Mouse (Mus musculus) CH12.LX (cell line): ENCODE results near the gene Adam15. TPM values are rescaled to one million over a fixed set of nuclear protein-coding genes. Genes with fewer than 3 reads are reported as not detected.

Experiments used
- DNase-seq: peaks from one replicate; pipeline ENCODE4 v3.0.0-alpha.2; 2013; ENCODE audit errors: extremely low read depth
- H3K27ac ChIP-seq: 2 replicates; pipeline ENCODE4 v1.5.1; 2012; ENCODE audit warnings: low read depth, mild to moderate bottlenecking, control low read depth, moderate library complexity; ENCODE audit not compliant: insufficient read depth
- H3K27me3 ChIP-seq: replicated peaks from 2 replicates; pipeline ENCODE3; 2012; ENCODE audit warnings: inconsistent platforms
- H3K36me3 ChIP-seq, 2 experiments: replicated peaks in 1 of 2; 2 replicates each; pipeline versions ENCODE3 to v1.6.1; 2012; ENCODE audit warnings: inconsistent platforms in 1 of 2, low read length in 1 of 2, mild to moderate bottlenecking in 1 of 2, mixed read lengths in 1 of 2, moderate library complexity in 1 of 2; ENCODE audit not compliant: control insufficient read depth in 1 of 2, insufficient read depth in 1 of 2
- H3K4me1 ChIP-seq, 2 experiments: 2 replicates each; pipeline ENCODE4 v1.6.1; 2012; ENCODE audit warnings: inconsistent platforms in 1 of 2, moderate library complexity in 1 of 2; ENCODE audit not compliant: insufficient read depth in 2 of 2, control insufficient read depth in 1 of 2
- H3K4me2 ChIP-seq: 2 replicates; pipeline ENCODE4 v1.6.1; 2012; ENCODE audit warnings: low read depth, mild to moderate bottlenecking, control low read depth; ENCODE audit not compliant: poor library complexity, insufficient read depth, severe bottlenecking
- H3K4me3 ChIP-seq, 3 experiments: fragments of 150-350 bp in 1 of 3; sonication (generic) in 1 of 3; replicated peaks in 1 of 3; 2 replicates each; pipeline versions ENCODE3 to v1.5.1; 2011 to 2012; ENCODE audit warnings: low read depth in 2 of 3, low read length in 2 of 3, mild to moderate bottlenecking in 2 of 3, moderate library complexity in 2 of 3, control low read depth in 1 of 3, improper control_type of control experiment in 1 of 3, inconsistent platforms in 1 of 3, mixed read lengths in 1 of 3; ENCODE audit not compliant: poor library complexity in 1 of 3
- H3K79me2 ChIP-seq: replicated peaks from 2 replicates; pipeline ENCODE4 v1.6.1; 2012; ENCODE audit warnings: mild to moderate bottlenecking, moderate library complexity; ENCODE audit not compliant: control insufficient read depth, poor library complexity, insufficient read depth, severe bottlenecking; ENCODE audit errors: extremely low read depth
- H3K9ac ChIP-seq: 2 replicates; pipeline ENCODE4 v1.6.1; 2012; ENCODE audit warnings: low read depth, mild to moderate bottlenecking, control low read depth, moderate library complexity; ENCODE audit not compliant: insufficient read depth
- H3K9me3 ChIP-seq: replicated peaks from 2 replicates; pipeline ENCODE3; 2012; ENCODE audit warnings: low read length, inconsistent platforms, mixed read lengths
- BHLHE40 ChIP-seq: IDR thresholded peaks from 2 replicates; pipeline ENCODE4 v1.6.1; 2011; ENCODE audit warnings: mild to moderate bottlenecking, low read depth, low read length, improper control_type of control experiment
- E2F4 ChIP-seq: IDR thresholded peaks from 2 replicates; pipeline ENCODE4 v1.6.1; 2011; ENCODE audit warnings: low read depth, low read length, improper control_type of control experiment; ENCODE audit not compliant: insufficient replicate concordance
- HCFC1 ChIP-seq: IDR thresholded peaks from 2 replicates; pipeline ENCODE4 v1.6.1; 2012; ENCODE audit warnings: low read depth, mild to moderate bottlenecking, inconsistent platforms, low read length, improper control_type of control experiment
- JUN ChIP-seq: IDR thresholded peaks from 2 replicates; pipeline ENCODE4 v1.6.1; 2011; ENCODE audit warnings: low read depth, mild to moderate bottlenecking, low read length, improper control_type of control experiment, moderate library complexity; ENCODE audit not compliant: insufficient read depth
- MAZ ChIP-seq: IDR thresholded peaks from 2 replicates; pipeline ENCODE4 v1.6.1; 2012; ENCODE audit warnings: low read depth, mild to moderate bottlenecking, inconsistent platforms, low read length, improper control_type of control experiment, moderate library complexity
- MYC ChIP-seq: IDR thresholded peaks from 2 replicates; pipeline ENCODE4 v1.6.1; 2011; ENCODE audit warnings: low read depth, mild to moderate bottlenecking, improper control_type of control experiment, low read length
- POLR2A ChIP-seq: IDR thresholded peaks from 2 replicates; pipeline ENCODE4 v1.6.1; 2011; ENCODE audit warnings: low read depth, mild to moderate bottlenecking, improper control_type of control experiment, low read length
- RCOR1 ChIP-seq: conservative IDR thresholded peaks from 2 replicates; pipeline ENCODE4 v1.6.1; 2012; ENCODE audit warnings: low read depth, mild to moderate bottlenecking, inconsistent platforms, low read length, improper control_type of control experiment
- SMC3 ChIP-seq: IDR thresholded peaks from 2 replicates; pipeline ENCODE4 v1.6.1; 2011; ENCODE audit warnings: low read depth, low read length, improper control_type of control experiment
- TCF12 ChIP-seq: IDR thresholded peaks from 2 replicates; pipeline ENCODE4 v1.6.1; 2014; ENCODE audit warnings: low read depth, mild to moderate bottlenecking, inconsistent platforms, low read length, improper control_type of control experiment
- ZC3H11A ChIP-seq: IDR thresholded peaks from 2 replicates; pipeline ENCODE4 v1.6.1; 2012; ENCODE audit warnings: low read depth, mild to moderate bottlenecking, inconsistent platforms, low read length, improper control_type of control experiment
- dilution Hi-C: fragments of 300-500 bp; cut with MboI; formaldehyde crosslinking; loops from 2 replicates; pipeline ENCODE4 v1.14.3; 2020; ENCODE audit warnings: low sequenced_read_pairs; ENCODE audit not compliant: extremely low pct_unique_long_range_greater_than_20kb, extremely low pct_ligation_motif_present
- in situ Hi-C: fragments of 300-500 bp; cut with MboI; formaldehyde crosslinking; loops from 3 replicates; pipeline ENCODE4 v1.14.3; 2019; ENCODE audit warnings: low sequenced_read_pairs, low pct_ligation_motif_present, low pct_unique_long_range_greater_than_20kb, mixed read lengths
- polyA plus RNA-seq: library from polyadenylated mRNA; unstranded; fragments of >175 nt; gene quantifications from 2 replicates; pipeline ENCODE4 v1.2.1, GENCODE M21; 2012; ENCODE audit warnings: low read depth; ENCODE audit not compliant: insufficient read length
- total RNA-seq, 2 experiments: library from RNA; depleted of rRNA; stranded (reverse); fragments of 300-350 nt in 1 of 2; fragments of >200 nt in 1 of 2; gene quantifications; 2 replicates each; pipeline ENCODE4 v1.2.3; 2012 to 2014

Adam15 gene
- total and polyA plus RNA-seq, 3 experiments = 5.8 to 39.1 (median 26.5) TPM

- TF ChIP-seq ZC3H11A = no peak
- TF ChIP-seq, all 38 proteins: peak for 0
- no peak within 1 kb of the TSS for H3K4me3 ChIP-seq
- no peaks in the 10 kb centered on the region for H3K36me3 ChIP-seq
- peaks cover 15% of the 10 kb centered on the region for H3K27me3 ChIP-seq
- no peak within 1 kb of the TSS for H3K4me2 ChIP-seq
- H3K79me2 ChIP-seq = no peaks in the 10 kb centered on the region
- no peak for DNase-seq
- H3K27ac ChIP-seq = no peak within 1 kb of the TSS
- in situ Hi-C loops = no loop called here
- no peak within 1 kb of the TSS for H3K9ac ChIP-seq
- H3K4me1 ChIP-seq = no peaks in the 10 kb centered on the region
- no peaks in the 10 kb centered on the region for H3K9me3 ChIP-seq
- dilution Hi-C loops = no loop called here
These were observed 15.3 kb upstream of the Adam15 start, which contains the start of gene Dcst1 for GRCm38 (mm10) chr3:89365153-89365485. Dcst1 (minus strand) TSS chr3:89365253.

DNA sequence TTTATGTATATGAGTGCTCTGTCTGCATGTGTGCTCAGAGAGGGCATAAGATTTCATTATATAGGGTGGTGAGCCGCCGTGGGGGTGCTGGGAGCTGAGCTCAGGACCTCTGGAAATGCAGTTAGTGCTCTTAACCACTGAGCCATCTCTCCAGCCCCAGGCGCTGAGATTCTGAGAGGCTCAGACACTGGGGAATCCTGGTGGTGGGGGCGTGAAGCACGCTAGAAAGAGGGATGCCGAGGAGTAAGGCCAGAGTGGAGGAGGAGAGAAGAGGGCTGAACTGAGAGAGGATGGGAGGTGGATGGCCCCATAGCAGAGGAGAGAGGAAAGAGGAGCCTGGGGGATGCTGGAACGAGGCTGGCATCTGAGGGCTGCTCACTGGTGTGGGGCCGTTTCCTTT lies 14.8 kb upstream of the Adam15 start:
- dilution Hi-C loops = no loop called here
- in situ Hi-C loops = no loop called here
- DNase-seq = no peak

GRCm38 (mm10) chr3:89361675-89362074 lies 11.9 kb upstream of the Adam15 start, which contains the start of gene Dcst2:
Dcst2 (plus strand) TSS chr3:89361975.
- no peaks in the 10 kb centered on the region for H3K36me3 ChIP-seq
- no peaks in the 10 kb centered on the region for H3K9me3 ChIP-seq
- H3K4me1 ChIP-seq = no peaks in the 10 kb centered on the region
- no peak within 1 kb of the TSS for H3K4me3 ChIP-seq
- TF ChIP-seq POLR2A (no peak), RCOR1 (no peak), BHLHE40 (no peak), SMC3 (no peak), MYC (no peak), ZC3H11A (no peak), MAZ (no peak), E2F4 (no peak), HCFC1 (no peak), TCF12 (no peak)
- dilution Hi-C loops = no loop called here
- no peak within 1 kb of the TSS for H3K9ac ChIP-seq
- H3K4me2 ChIP-seq = no peak within 1 kb of the TSS
- DNase-seq = no peak
- H3K79me2 ChIP-seq = no peaks in the 10 kb centered on the region
- in situ Hi-C loops = no loop called here
- H3K27me3 ChIP-seq = peaks cover 24% of the 10 kb centered on the region
- no peak within 1 kb of the TSS for H3K27ac ChIP-seq

More for the DNA sequence above, 14.8 kb upstream of the Adam15 start:
- H3K36me3 ChIP-seq = no peaks in the 10 kb centered on the region
- no peak overlapping the region for H3K27ac ChIP-seq
- H3K4me2 ChIP-seq = no peak overlapping the region
- no peaks in the 10 kb centered on the region for H3K9me3 ChIP-seq
- H3K9ac ChIP-seq = no peak overlapping the region
- H3K4me3 ChIP-seq = no peak overlapping the region
- TF ChIP-seq JUN = no peak
- H3K27me3 ChIP-seq = peaks cover 17% of the 10 kb centered on the region
- H3K4me1 ChIP-seq = no peaks in the 10 kb centered on the region
- no peaks in the 10 kb centered on the region for H3K79me2 ChIP-seq
